Mouse (Mus musculus) C2C12 (cell line): ENCODE results near the gene Creg2.

Experiments used
- CTCF ChIP-seq: IDR thresholded peaks from one replicate; pipeline ENCODE4 v1.5.1; 2011; ENCODE audit not compliant: control insufficient read depth, insufficient read depth, insufficient read length
- MAX ChIP-seq: IDR thresholded peaks from one replicate; pipeline ENCODE4 v1.6.1; 2011; ENCODE audit warnings: mild to moderate bottlenecking, control low read depth
- MYOG ChIP-seq: IDR thresholded peaks from one replicate; pipeline ENCODE4 v1.6.1; 2011; ENCODE audit not compliant: control insufficient read depth, insufficient read length; ENCODE audit errors: extremely low read depth

DNA sequence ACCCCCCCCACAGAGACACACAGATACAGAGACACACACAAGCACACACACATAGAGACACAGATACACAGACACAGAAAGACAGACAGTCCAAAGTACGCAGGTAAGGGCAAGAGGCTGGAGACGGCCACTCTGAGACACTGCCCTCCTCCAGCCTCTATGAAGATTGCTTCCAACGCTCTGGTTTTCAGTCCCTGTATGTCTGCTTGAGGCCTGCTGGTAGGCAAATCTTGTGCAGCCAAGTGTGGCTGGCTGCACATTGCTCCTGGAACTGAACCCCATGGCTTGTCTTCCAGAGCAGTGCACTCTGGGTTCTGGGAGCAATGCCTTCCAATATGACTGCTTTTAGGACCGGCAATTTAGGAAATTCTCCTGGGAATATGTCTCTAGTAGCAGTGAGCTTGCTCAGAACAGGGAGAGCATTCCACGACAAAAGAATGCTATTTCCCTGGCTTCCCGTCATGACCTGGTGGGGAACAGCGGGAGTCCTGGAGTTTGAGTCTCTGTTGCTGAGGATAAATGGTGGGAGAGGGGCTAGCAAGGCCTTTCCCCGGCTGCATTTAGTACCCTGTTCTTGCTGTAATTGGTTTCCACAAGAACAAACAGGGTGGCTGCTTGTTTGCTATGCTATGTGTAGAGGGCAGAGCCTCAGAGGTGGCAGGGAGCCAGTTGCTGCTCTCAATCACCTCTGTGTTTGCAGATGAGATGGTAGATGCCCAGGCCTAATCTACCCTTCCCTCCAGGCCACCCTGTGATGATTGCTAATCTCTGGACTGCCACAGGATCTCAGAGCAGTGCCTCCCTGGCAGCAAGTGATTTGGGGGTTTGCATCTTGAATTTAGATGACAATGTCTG lies 5.1 kb downstream of the Creg2 start:
- TF ChIP-seq CTCF (no peak), MYOG (no peak), MAX (no peak)
